Mouse (Mus musculus): ENCODE results near the gene Arhgap17. TPM values are rescaled to one million over a fixed set of nuclear protein-coding genes. Genes with fewer than 3 reads are reported as not detected.

Gene Arhgap17
- polyA plus RNA-seq, 1 experiment from 2014 or later: 6.8 TPM

DNA sequence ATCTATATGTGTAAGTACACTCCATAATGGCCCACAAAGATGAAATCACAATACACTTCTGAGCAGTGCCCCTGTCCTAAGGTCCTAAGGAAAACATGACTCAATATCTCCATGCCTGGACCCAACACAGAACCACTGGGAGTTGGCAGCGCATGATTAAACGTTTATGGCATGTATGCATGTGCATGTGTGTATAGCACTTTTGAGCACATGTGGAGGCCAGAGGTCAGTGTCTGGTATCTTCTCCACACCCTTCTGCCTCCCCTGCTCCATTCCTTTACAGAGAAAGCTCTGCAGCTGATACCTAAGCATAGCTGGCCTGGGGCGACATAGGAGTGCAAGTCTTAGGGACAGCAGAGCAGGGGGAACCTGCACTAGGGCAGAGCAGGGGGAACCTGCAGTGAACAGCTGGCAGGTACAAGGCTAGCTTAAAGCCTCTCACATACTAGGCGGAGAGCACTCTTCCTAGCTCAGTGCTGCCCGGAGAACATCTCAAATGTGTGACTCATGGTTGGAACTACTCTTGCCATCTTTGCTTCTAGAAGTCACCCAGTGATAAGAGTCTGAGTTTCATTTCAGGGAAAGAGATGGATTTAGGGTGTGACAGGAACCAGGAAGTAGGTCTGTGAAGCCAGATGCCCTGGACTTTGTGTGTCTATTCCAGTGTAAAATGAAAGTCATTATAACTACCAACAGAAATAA lies 25.5 kb downstream of the Arhgap17 start:
- H3K4me1 ChIP-seq (ENCODE audit: insufficient read depth): peaks cover 19% of the 10 kb centered on the region
- H3K4me3 ChIP-seq (ENCODE audit: low read depth, low read length): no peak overlapping the region
- H3K27ac ChIP-seq (ENCODE audit: low read depth): no peak overlapping the region
- no peaks in the 10 kb centered on the region for H3K27me3 ChIP-seq (ENCODE audit: insufficient read depth, low read length)
- 85% methylated on average over 5 of the region's 5 CpGs for WGBS (ENCODE audit: insufficient replicate concordance)
- no peak for DNase-seq
- H3K4me2 ChIP-seq (ENCODE audit: low read depth, low read length): no peak overlapping the region
- no peaks in the 10 kb centered on the region for H3K36me3 ChIP-seq (replicated peaks; ENCODE audit: insufficient read depth, low read length)
- no peak for ATAC-seq
- TF ChIP-seq CTCF (IDR thresholded peaks at IDR 0.05; ENCODE audit: low read depth) (no peak), EP300 (IDR thresholded peaks at IDR 0.05; ENCODE audit: low read depth) (no peak)
- H3K9me3 ChIP-seq (ENCODE audit: low read length): no peaks in the 10 kb centered on the region
- H3K9ac ChIP-seq (replicated peaks): no peak overlapping the region

DNA sequence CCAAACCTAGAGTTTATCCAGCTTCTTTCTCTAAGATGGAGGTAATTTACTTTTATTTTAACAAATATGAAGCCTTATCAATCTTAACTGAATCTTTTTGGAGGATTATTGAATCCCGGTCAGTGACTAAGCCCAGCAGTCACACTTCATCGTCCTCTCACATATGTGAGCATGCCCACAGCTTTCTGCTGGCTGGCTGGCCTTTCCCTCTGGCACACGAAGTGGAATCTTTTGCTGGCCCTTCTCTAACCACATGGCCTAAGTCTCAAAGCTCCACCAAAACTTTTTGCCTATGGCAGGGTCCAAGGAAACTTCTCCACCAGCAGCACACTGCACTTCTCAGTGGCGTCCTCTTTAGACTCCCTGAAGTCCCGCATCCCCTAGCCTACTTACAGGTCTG lies 27.8 kb downstream of the Arhgap17 start:
- Histone ChIP-seq H3K4me2 (ENCODE audit: low read depth, low read length) (no peak overlapping the region), H3K27ac (ENCODE audit: low read depth) (no peak overlapping the region), H3K27me3 (ENCODE audit: insufficient read depth, low read length) (no peaks in the 10 kb centered on the region), H3K4me1 (ENCODE audit: insufficient read depth) (peaks cover 15% of the 10 kb centered on the region), H3K36me3 (replicated peaks; ENCODE audit: insufficient read depth, low read length) (no peaks in the 10 kb centered on the region), H3K4me3 (ENCODE audit: low read depth, low read length) (no peak overlapping the region), H3K9me3 (ENCODE audit: low read length) (no peaks in the 10 kb centered on the region), H3K9ac (replicated peaks) (0 out of 2 replicates have a peak overlapping the region, but pooled peaks have one; percentile 11)
- no peak for DNase-seq
- TF ChIP-seq EP300 (IDR thresholded peaks at IDR 0.05; ENCODE audit: low read depth) (no peak), CTCF (IDR thresholded peaks at IDR 0.05; ENCODE audit: low read depth) (no peak)
- no peak for ATAC-seq
- 73% methylated on average over 5 of the region's 5 CpGs for WGBS (ENCODE audit: insufficient replicate concordance)

DNA sequence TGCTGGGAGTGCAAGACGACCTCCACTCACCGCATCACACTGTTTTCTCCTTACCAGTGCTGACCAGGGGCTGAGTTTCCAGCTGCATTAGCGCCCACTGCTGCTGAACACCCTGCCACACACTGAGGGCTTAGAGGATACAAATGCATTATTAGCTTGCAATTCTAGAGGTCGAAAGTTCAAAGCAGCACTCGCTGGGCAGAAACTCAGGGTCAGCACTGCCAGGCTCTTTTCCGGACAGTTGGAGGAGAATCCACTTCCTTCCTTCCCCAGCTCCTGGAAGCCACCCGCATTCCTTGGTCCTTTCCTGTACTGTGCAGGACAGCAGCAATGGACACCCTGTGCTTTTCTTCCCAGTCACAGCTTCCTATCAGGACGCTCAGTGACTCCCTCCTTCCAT lies 31.4 kb downstream of the Arhgap17 start:
- Histone ChIP-seq H3K4me3 (ENCODE audit: low read depth, low read length) (no peak overlapping the region), H3K9me3 (ENCODE audit: low read length) (no peaks in the 10 kb centered on the region), H3K4me2 (ENCODE audit: low read depth, low read length) (no peak overlapping the region), H3K36me3 (replicated peaks; ENCODE audit: insufficient read depth, low read length) (no peaks in the 10 kb centered on the region), H3K27ac (ENCODE audit: low read depth) (no peak overlapping the region), H3K27me3 (ENCODE audit: insufficient read depth, low read length) (no peaks in the 10 kb centered on the region), H3K4me1 (ENCODE audit: insufficient read depth) (peaks cover 21% of the 10 kb centered on the region), H3K9ac (replicated peaks) (no peak overlapping the region)
- peak; percentile 73 for ATAC-seq
- WGBS (ENCODE audit: insufficient replicate concordance): 73% methylated on average over 8 of the region's 8 CpGs
- no peak for DNase-seq
- peak; percentile 37; the same call in 1 of the 2 replicates for TF ChIP-seq CTCF (IDR thresholded peaks at IDR 0.05; ENCODE audit: low read depth)
- peak; percentile 40; the same call in 1 of the 2 replicates for TF ChIP-seq EP300 (IDR thresholded peaks at IDR 0.05; ENCODE audit: low read depth)

DNA sequence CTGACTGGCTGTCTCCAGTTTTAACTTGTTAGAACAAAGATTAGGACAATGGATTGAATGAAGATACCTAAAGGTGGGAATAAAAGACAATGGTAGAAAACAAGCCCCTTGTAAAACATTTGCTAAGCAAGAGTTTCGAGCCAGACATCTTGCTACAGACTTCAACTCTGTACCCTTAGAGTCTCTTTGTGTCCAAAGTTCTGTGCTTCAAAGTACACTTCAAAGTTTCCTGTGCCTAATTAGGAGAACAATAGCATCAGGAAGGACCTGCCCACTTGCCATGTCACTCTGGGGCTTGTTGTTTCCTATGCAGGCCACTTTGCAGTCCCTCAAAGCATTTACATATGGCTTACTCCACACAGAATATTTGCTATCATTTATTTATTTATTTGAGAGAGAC lies 33.4 kb downstream of the Arhgap17 start:
- ATAC-seq (no peak), DNase-seq (no peak)
- 70% methylated on average over 1 of the region's 1 CpGs for WGBS (ENCODE audit: insufficient replicate concordance)

DNA sequence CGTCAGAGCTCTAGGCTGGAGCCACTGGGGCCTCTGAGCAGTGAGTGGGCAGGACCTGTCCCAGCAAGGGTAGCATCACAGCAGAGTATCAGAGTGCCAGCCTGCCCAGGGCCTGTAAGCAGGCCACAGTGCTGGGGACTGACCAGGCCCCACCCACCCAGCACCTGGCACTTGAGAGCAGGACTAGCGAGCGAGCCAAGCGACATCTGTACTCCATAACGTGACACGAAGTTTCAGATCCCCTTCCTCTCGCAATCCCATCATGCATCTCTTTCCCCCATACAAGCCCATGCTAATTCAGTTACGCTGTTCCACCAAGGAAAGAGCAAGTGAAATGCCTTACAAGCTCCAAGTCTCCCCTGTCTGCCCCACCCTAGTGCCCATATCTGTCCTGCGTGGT lies 39.2 kb downstream of the Arhgap17 start:
- Histone ChIP-seq H3K4me1 (ENCODE audit: insufficient read depth) (peaks cover 3% of the 10 kb centered on the region; the same call in 1 of the 2 replicates), H3K27me3 (ENCODE audit: insufficient read depth, low read length) (no peaks in the 10 kb centered on the region), H3K36me3 (replicated peaks; ENCODE audit: insufficient read depth, low read length) (peaks cover 14% of the 10 kb centered on the region), H3K4me3 (ENCODE audit: low read depth, low read length) (no peak overlapping the region), H3K4me2 (ENCODE audit: low read depth, low read length) (no peak overlapping the region), H3K9ac (replicated peaks) (no peak overlapping the region), H3K9me3 (ENCODE audit: low read length) (no peaks in the 10 kb centered on the region), H3K27ac (ENCODE audit: low read depth) (peak overlapping the region; percentile 48; the same call in 1 of the 2 replicates)
- 71% methylated on average over 9 of the region's 9 CpGs for WGBS (ENCODE audit: insufficient replicate concordance)
- ATAC-seq (peak; percentile 49; the same call in 1 of the 2 replicates), DNase-seq (peak; percentile 36)
- TF ChIP-seq EP300 (IDR thresholded peaks at IDR 0.05; ENCODE audit: low read depth): no peak
- no peak for TF ChIP-seq CTCF (IDR thresholded peaks at IDR 0.05; ENCODE audit: low read depth)

More for the DNA sequence above, 33.4 kb downstream of the Arhgap17 start:
- Histone ChIP-seq H3K27ac (ENCODE audit: low read depth) (peak overlapping the region; percentile 62; the same call in 1 of the 2 replicates), H3K36me3 (replicated peaks; ENCODE audit: insufficient read depth, low read length) (no peaks in the 10 kb centered on the region), H3K27me3 (ENCODE audit: insufficient read depth, low read length) (no peaks in the 10 kb centered on the region), H3K4me3 (ENCODE audit: low read depth, low read length) (no peak overlapping the region), H3K9me3 (ENCODE audit: low read length) (no peaks in the 10 kb centered on the region), H3K4me1 (ENCODE audit: insufficient read depth) (peaks cover 18% of the 10 kb centered on the region), H3K4me2 (ENCODE audit: low read depth, low read length) (no peak overlapping the region), H3K9ac (replicated peaks) (no peak overlapping the region)
- TF ChIP-seq CTCF (IDR thresholded peaks at IDR 0.05; ENCODE audit: low read depth) (no peak), EP300 (IDR thresholded peaks at IDR 0.05; ENCODE audit: low read depth) (no peak)

DNA sequence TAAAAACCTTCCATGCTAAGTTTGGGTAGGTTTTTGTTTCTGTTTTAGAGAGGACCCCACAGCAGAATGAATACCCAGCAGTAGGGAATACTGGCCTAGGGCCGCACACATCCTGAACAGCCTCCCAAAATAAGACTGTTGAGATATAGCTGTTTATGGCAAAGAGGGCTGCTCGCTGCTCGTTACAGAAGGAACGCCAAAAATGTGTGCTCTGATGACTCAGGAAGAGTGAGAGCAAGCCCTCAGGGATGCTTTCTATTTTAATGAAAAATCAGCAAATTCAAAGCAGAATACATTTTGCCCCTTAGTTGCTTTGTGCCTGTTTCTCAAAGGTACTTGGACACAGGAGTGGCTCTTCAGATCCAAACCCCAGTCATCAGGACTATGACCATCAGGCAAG lies 41.8 kb downstream of the Arhgap17 start:
- Histone ChIP-seq H3K27ac (ENCODE audit: low read depth) (no peak overlapping the region), H3K27me3 (ENCODE audit: insufficient read depth, low read length) (no peaks in the 10 kb centered on the region), H3K4me2 (ENCODE audit: low read depth, low read length) (no peak overlapping the region), H3K9me3 (ENCODE audit: low read length) (no peaks in the 10 kb centered on the region), H3K9ac (replicated peaks) (no peak overlapping the region), H3K36me3 (replicated peaks; ENCODE audit: insufficient read depth, low read length) (peaks cover 37% of the 10 kb centered on the region), H3K4me1 (ENCODE audit: insufficient read depth) (no peaks in the 10 kb centered on the region), H3K4me3 (ENCODE audit: low read depth, low read length) (no peak overlapping the region)
- WGBS (ENCODE audit: insufficient replicate concordance): 86% methylated on average over 4 of the region's 4 CpGs
- TF ChIP-seq EP300 (IDR thresholded peaks at IDR 0.05; ENCODE audit: low read depth) (no peak), CTCF (IDR thresholded peaks at IDR 0.05; ENCODE audit: low read depth) (no peak)
- ATAC-seq (no peak), DNase-seq (no peak)

Data from liver, postnatal 0 days (tissue).